Mouse (Mus musculus) CH12.LX (cell line): ENCODE results near the gene Pik3ip1. TPM values are rescaled to one million over a fixed set of nuclear protein-coding genes. Genes with fewer than 3 reads are reported as not detected.
A peak's percentile ranks its signal among the peaks of the same experiment; 100 is the strongest.

Source experiments
- DNase-seq: peaks from one replicate; pipeline ENCODE4 v3.0.0-alpha.2; 2013; ENCODE audit errors: extremely low read depth
- H3K27ac ChIP-seq: 2 replicates; pipeline ENCODE4 v1.5.1; 2012; ENCODE audit warnings: low read depth, mild to moderate bottlenecking, control low read depth, moderate library complexity; ENCODE audit not compliant: insufficient read depth
- H3K27me3 ChIP-seq: replicated peaks from 2 replicates; pipeline ENCODE3; 2012; ENCODE audit warnings: inconsistent platforms
- H3K36me3 ChIP-seq, 2 experiments: replicated peaks in 1 of 2; 2 replicates each; pipeline versions ENCODE3 to v1.6.1; 2012; ENCODE audit warnings: inconsistent platforms in 1 of 2, low read length in 1 of 2, mild to moderate bottlenecking in 1 of 2, mixed read lengths in 1 of 2, moderate library complexity in 1 of 2; ENCODE audit not compliant: control insufficient read depth in 1 of 2, insufficient read depth in 1 of 2
- H3K4me1 ChIP-seq, 2 experiments: 2 replicates each; pipeline ENCODE4 v1.6.1; 2012; ENCODE audit warnings: inconsistent platforms in 1 of 2, moderate library complexity in 1 of 2; ENCODE audit not compliant: insufficient read depth in 2 of 2, control insufficient read depth in 1 of 2
- H3K4me2 ChIP-seq: 2 replicates; pipeline ENCODE4 v1.6.1; 2012; ENCODE audit warnings: low read depth, mild to moderate bottlenecking, control low read depth; ENCODE audit not compliant: poor library complexity, insufficient read depth, severe bottlenecking
- H3K4me3 ChIP-seq, 3 experiments: fragments of 150-350 bp in 1 of 3; sonication (generic) in 1 of 3; replicated peaks in 1 of 3; 2 replicates each; pipeline versions ENCODE3 to v1.5.1; 2011 to 2012; ENCODE audit warnings: low read depth in 2 of 3, low read length in 2 of 3, mild to moderate bottlenecking in 2 of 3, moderate library complexity in 2 of 3, control low read depth in 1 of 3, improper control_type of control experiment in 1 of 3, inconsistent platforms in 1 of 3, mixed read lengths in 1 of 3; ENCODE audit not compliant: poor library complexity in 1 of 3
- H3K79me2 ChIP-seq: replicated peaks from 2 replicates; pipeline ENCODE4 v1.6.1; 2012; ENCODE audit warnings: mild to moderate bottlenecking, moderate library complexity; ENCODE audit not compliant: control insufficient read depth, poor library complexity, insufficient read depth, severe bottlenecking; ENCODE audit errors: extremely low read depth
- H3K9ac ChIP-seq: 2 replicates; pipeline ENCODE4 v1.6.1; 2012; ENCODE audit warnings: low read depth, mild to moderate bottlenecking, control low read depth, moderate library complexity; ENCODE audit not compliant: insufficient read depth
- H3K9me3 ChIP-seq: replicated peaks from 2 replicates; pipeline ENCODE3; 2012; ENCODE audit warnings: low read length, inconsistent platforms, mixed read lengths
- BHLHE40 ChIP-seq: IDR thresholded peaks from 2 replicates; pipeline ENCODE4 v1.6.1; 2011; ENCODE audit warnings: mild to moderate bottlenecking, low read depth, low read length, improper control_type of control experiment
- CHD1 ChIP-seq: IDR thresholded peaks from 2 replicates; pipeline ENCODE4 v1.6.1; 2012; ENCODE audit warnings: low read depth, low read length, improper control_type of control experiment, inconsistent platforms
- CHD2 ChIP-seq: IDR thresholded peaks from 2 replicates; pipeline ENCODE4 v1.6.1; 2011; ENCODE audit warnings: low read length, improper control_type of control experiment
- CTCF ChIP-seq, 2 experiments: IDR thresholded peaks in 1 of 2; conservative IDR thresholded peaks in 1 of 2; 2 replicates each; pipeline ENCODE4 v1.5.1; 2011 to 2012; ENCODE audit warnings: low read depth in 2 of 2, low read length in 2 of 2, improper control_type of control experiment in 1 of 2, inconsistent platforms in 1 of 2, mild to moderate bottlenecking in 1 of 2, moderate library complexity in 1 of 2
- ELF1 ChIP-seq: IDR thresholded peaks from 2 replicates; pipeline ENCODE4 v1.6.1; 2014; ENCODE audit warnings: low read depth, mild to moderate bottlenecking, inconsistent platforms, low read length, improper control_type of control experiment
- ETS1 ChIP-seq: conservative IDR thresholded peaks from 2 replicates; pipeline ENCODE4 v1.6.1; 2012; ENCODE audit warnings: low read depth, mild to moderate bottlenecking, inconsistent platforms, low read length, improper control_type of control experiment, moderate library complexity
- GABPA ChIP-seq: IDR thresholded peaks from 2 replicates; pipeline ENCODE4 v1.6.1; 2012; ENCODE audit warnings: low read depth, low read length, improper control_type of control experiment, inconsistent platforms; ENCODE audit not compliant: insufficient replicate concordance
- HCFC1 ChIP-seq: IDR thresholded peaks from 2 replicates; pipeline ENCODE4 v1.6.1; 2012; ENCODE audit warnings: low read depth, mild to moderate bottlenecking, inconsistent platforms, low read length, improper control_type of control experiment
- KAT2A ChIP-seq: IDR thresholded peaks from 2 replicates; pipeline ENCODE4 v1.6.1; 2012; ENCODE audit warnings: low read length, improper control_type of control experiment, inconsistent platforms; ENCODE audit not compliant: insufficient replicate concordance
- MAX ChIP-seq: IDR thresholded peaks from 2 replicates; pipeline ENCODE4 v1.6.1; 2011; ENCODE audit warnings: low read length, improper control_type of control experiment
- MAZ ChIP-seq: IDR thresholded peaks from 2 replicates; pipeline ENCODE4 v1.6.1; 2012; ENCODE audit warnings: low read depth, mild to moderate bottlenecking, inconsistent platforms, low read length, improper control_type of control experiment, moderate library complexity
- MEF2A ChIP-seq: IDR thresholded peaks from 2 replicates; pipeline ENCODE4 v1.6.1; 2014; ENCODE audit warnings: low read depth, mild to moderate bottlenecking, inconsistent platforms, low read length, improper control_type of control experiment, borderline replicate concordance
- MXI1 ChIP-seq: IDR thresholded peaks from 2 replicates; pipeline ENCODE4 v1.6.1; 2011; ENCODE audit warnings: mild to moderate bottlenecking, low read depth, low read length, improper control_type of control experiment
- MYC ChIP-seq: IDR thresholded peaks from 2 replicates; pipeline ENCODE4 v1.6.1; 2011; ENCODE audit warnings: low read depth, mild to moderate bottlenecking, improper control_type of control experiment, low read length
- NELFE ChIP-seq: IDR thresholded peaks from 2 replicates; pipeline ENCODE4 v1.6.1; 2011; ENCODE audit warnings: low read depth, low read length, improper control_type of control experiment
- NRF1 ChIP-seq: IDR thresholded peaks from 2 replicates; pipeline ENCODE4 v1.6.1; 2014; ENCODE audit warnings: low read depth, mild to moderate bottlenecking, inconsistent platforms, low read length, improper control_type of control experiment, moderate library complexity
- POLR2A ChIP-seq: IDR thresholded peaks from 2 replicates; pipeline ENCODE4 v1.6.1; 2011; ENCODE audit warnings: low read depth, mild to moderate bottlenecking, improper control_type of control experiment, low read length
- POLR2AphosphoS2 ChIP-seq: IDR thresholded peaks from 2 replicates; pipeline ENCODE4 v1.6.1; 2011; ENCODE audit warnings: low read depth, low read length, improper control_type of control experiment
- RAD21 ChIP-seq: IDR thresholded peaks from 2 replicates; pipeline ENCODE4 v1.6.1; 2011; ENCODE audit warnings: low read depth, mild to moderate bottlenecking, low read length, improper control_type of control experiment, moderate library complexity
- SMC3 ChIP-seq: IDR thresholded peaks from 2 replicates; pipeline ENCODE4 v1.6.1; 2011; ENCODE audit warnings: low read depth, low read length, improper control_type of control experiment
- TBP ChIP-seq: conservative IDR thresholded peaks from 2 replicates; pipeline ENCODE4 v1.6.1; 2011; ENCODE audit warnings: low read depth, low read length, improper control_type of control experiment
- TCF12 ChIP-seq: IDR thresholded peaks from 2 replicates; pipeline ENCODE4 v1.6.1; 2014; ENCODE audit warnings: low read depth, mild to moderate bottlenecking, inconsistent platforms, low read length, improper control_type of control experiment
- UBTF ChIP-seq: IDR thresholded peaks from 2 replicates; pipeline ENCODE4 v1.6.1; 2012; ENCODE audit warnings: low read depth, mild to moderate bottlenecking, inconsistent platforms, low read length, improper control_type of control experiment, moderate library complexity
- ZKSCAN1 ChIP-seq: IDR thresholded peaks from 2 replicates; pipeline ENCODE4 v1.6.1; 2012; ENCODE audit warnings: low read depth, inconsistent platforms, low read length, improper control_type of control experiment, borderline replicate concordance
- ZMIZ1 ChIP-seq: IDR thresholded peaks from 2 replicates; pipeline ENCODE4 v1.6.1; 2012; ENCODE audit warnings: low read depth, mild to moderate bottlenecking, inconsistent platforms, low read length, improper control_type of control experiment
- ZNF384 ChIP-seq: IDR thresholded peaks from 2 replicates; pipeline ENCODE4 v1.6.1; 2012; ENCODE audit warnings: low read depth, low read length, improper control_type of control experiment, inconsistent platforms
- dilution Hi-C: fragments of 300-500 bp; cut with MboI; formaldehyde crosslinking; loops from 2 replicates; pipeline ENCODE4 v1.14.3; 2020; ENCODE audit warnings: low sequenced_read_pairs; ENCODE audit not compliant: extremely low pct_unique_long_range_greater_than_20kb, extremely low pct_ligation_motif_present
- in situ Hi-C: fragments of 300-500 bp; cut with MboI; formaldehyde crosslinking; loops from 3 replicates; pipeline ENCODE4 v1.14.3; 2019; ENCODE audit warnings: low sequenced_read_pairs, low pct_ligation_motif_present, low pct_unique_long_range_greater_than_20kb, mixed read lengths
- polyA plus RNA-seq: library from polyadenylated mRNA; unstranded; fragments of >175 nt; gene quantifications from 2 replicates; pipeline ENCODE4 v1.2.1, GENCODE M21; 2012; ENCODE audit warnings: low read depth; ENCODE audit not compliant: insufficient read length
- total RNA-seq, 2 experiments: library from RNA; depleted of rRNA; stranded (reverse); fragments of 300-350 nt in 1 of 2; fragments of >200 nt in 1 of 2; gene quantifications; 2 replicates each; pipeline ENCODE4 v1.2.3; 2012 to 2014

Gene Pik3ip1
- total and polyA plus RNA-seq, 3 experiments = 0.39 to 2.6 (median 1.3) TPM

DNA sequence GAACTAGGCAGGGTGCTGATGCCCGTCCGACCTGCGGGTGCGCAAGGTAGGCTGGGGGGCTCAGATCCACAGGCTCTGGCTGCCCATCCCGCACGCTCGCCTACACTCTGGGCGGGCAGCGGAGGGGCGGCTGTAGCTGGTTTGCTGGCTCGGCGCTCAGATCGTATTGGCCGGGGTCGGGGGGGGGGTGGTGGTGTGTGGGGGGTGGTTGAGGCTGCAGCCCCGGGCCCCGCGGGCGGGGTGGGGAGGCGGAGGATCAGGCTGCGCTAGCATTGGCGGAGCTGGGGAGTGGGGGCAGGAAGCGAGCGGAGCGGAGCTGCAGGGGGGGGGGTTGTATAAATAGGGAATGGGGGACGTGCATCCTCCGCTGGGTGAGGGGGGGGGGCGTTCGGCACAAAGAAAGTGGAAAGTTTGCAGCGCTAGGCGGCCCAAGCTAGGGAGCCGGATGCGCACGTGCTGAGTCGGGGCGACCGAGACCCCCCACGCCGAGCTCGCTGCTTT lies 40.8 kb upstream of the Pik3ip1 start:
- Histone ChIP-seq H3K9me3 (no peaks in the 10 kb centered on the region), H3K4me3 (peak overlapping the region; percentile 73 to 84 (median 79)), H3K4me1 (peaks cover 5 to 41% of the 10 kb centered on the region in 2 experiments), H3K27me3 (no peaks in the 10 kb centered on the region), H3K36me3 (peaks cover 11 to 16% of the 10 kb centered on the region in 2 experiments), H3K4me2 (peak overlapping the region; percentile 17), H3K9ac (peak overlapping the region; percentile 84), H3K79me2 (peaks cover 31% of the 10 kb centered on the region), H3K27ac (peak overlapping the region; percentile 73; the same call in 1 of the 2 replicates)
- in situ Hi-C loops = no loop called here
- DNase-seq = peak; percentile 50
- dilution Hi-C loops = no loop called here
- TF ChIP-seq POLR2AphosphoS2 (peak; percentile 7; the same call in 1 of the 2 replicates), NRF1 (0 out of 2 replicates have a peak, but pooled peaks have one; percentile 18), BHLHE40 (peak; percentile 86), CHD2 (no peak)

DNA sequence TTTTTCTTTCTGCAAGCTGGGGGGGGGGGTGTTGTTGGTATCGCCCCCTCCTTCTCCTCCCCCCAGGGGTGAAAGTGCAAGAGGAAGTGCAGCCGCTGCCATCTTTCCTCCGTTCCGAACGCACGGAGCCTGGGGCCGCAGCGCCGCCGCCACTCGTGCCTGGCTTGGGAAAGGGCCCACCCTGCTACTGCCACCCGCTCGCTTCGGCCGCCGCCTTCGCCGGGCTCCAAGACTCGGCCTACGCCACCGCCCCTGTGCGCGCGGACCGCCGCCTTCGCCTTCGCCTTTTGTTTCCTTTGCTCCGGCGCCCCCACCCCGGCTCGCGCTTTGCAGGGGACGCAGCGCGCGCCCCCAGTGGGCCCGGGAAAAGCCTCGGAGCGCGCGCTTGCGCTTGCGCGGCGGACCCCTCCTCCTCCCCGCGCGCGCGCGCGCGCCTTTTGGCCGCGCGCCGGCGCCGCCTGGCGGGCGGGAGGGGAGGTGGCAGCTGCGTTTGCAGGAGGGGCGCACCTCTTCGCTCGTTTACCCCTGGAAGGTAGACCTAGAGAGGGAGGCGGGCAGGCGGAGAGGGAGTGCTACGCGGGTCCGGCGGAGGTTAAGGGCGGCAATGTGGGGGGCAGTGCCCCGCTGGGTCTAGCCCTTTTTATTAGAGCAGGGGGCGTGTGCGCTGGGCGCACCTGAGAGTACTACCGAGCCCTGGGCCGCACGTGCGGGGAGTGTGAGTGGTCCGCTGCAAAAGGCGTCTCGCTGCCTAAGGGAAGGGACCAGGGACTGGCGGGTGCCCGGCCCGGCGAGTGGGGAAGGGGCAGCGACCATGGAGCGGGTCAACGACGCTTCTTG lies 40.2 kb upstream of the Pik3ip1 start:
- Histone ChIP-seq H3K4me1 (peaks cover 5 to 45% of the 10 kb centered on the region in 2 experiments), H3K4me2 (peak overlapping the region; percentile 96), H3K4me3 (peak overlapping the region; percentile 79 to 85 (median 84)), H3K9me3 (no peaks in the 10 kb centered on the region), H3K27ac (peak overlapping the region; percentile 73), H3K9ac (peak overlapping the region; percentile 84), H3K79me2 (peaks cover 31% of the 10 kb centered on the region), H3K36me3 (peaks cover 15 to 21% of the 10 kb centered on the region in 2 experiments), H3K27me3 (no peaks in the 10 kb centered on the region)
- peak; percentile 69 for TF ChIP-seq CHD2
- TF ChIP-seq NELFE = peak; percentile 92
- TF ChIP-seq ETS1 = no peak
- peak; percentile 64; the same call in 1 of the 2 replicates for TF ChIP-seq ELF1
- TF ChIP-seq ZKSCAN1 = no peak
- TF ChIP-seq BHLHE40 = peak; percentile 94
- peak; percentile 91 for TF ChIP-seq MXI1
- peak; percentile 88 for TF ChIP-seq POLR2A
- TF ChIP-seq UBTF = peak; percentile 43; the same call in 1 of the 2 replicates
- peak; percentile 66; the same call in 1 of the 2 replicates for TF ChIP-seq HCFC1
- TF ChIP-seq POLR2AphosphoS2 = 0 out of 2 replicates have a peak, but pooled peaks have one; percentile 51
- TF ChIP-seq RAD21 = peak; percentile 29
- TF ChIP-seq MYC = peak; percentile 55; the same call in 1 of the 2 replicates
- peak; percentile 8 to 91; a peak in 2 of 4 replicates for TF ChIP-seq CTCF (conservative IDR thresholded peaks at IDR 0.05 in 1 of 2, IDR thresholded peaks at IDR 0.05 in 1 of 2; ENCODE audit: low read depth in 2 of 2, low read length in 2 of 2)
- peak; percentile 73; the same call in 1 of the 2 replicates for TF ChIP-seq TCF12
- no peak for TF ChIP-seq GABPA
- peak; percentile 78; the same call in 1 of the 2 replicates for TF ChIP-seq ZNF384
- TF ChIP-seq MAX = peak; percentile 68; the same call in 1 of the 2 replicates
- TF ChIP-seq NRF1 = peak; percentile 90
- peak; percentile 68; the same call in 1 of the 2 replicates for TF ChIP-seq ZMIZ1
- TF ChIP-seq TBP = no peak
- no peak for TF ChIP-seq CHD1
- TF ChIP-seq MEF2A = peak; percentile 24
- TF ChIP-seq MAZ = peak; percentile 97
- peak; percentile 50; the same call in 1 of the 2 replicates for TF ChIP-seq KAT2A
- peak; percentile 77 for TF ChIP-seq SMC3
- dilution Hi-C loops = no loop called here
- in situ Hi-C loops = no loop called here
- peak; percentile 79 for DNase-seq
